Mouse (Mus musculus) small intestine, adult 10 weeks (tissue): Measurements from ENCODE around the gene Abcb5. TPM values are rescaled to one million over a fixed set of nuclear protein-coding genes. Genes with fewer than 3 reads are reported as not detected.

Experiments used
- polyA plus RNA-seq: library from polyadenylated mRNA; stranded (reverse); fragments of 350-450 nt; fragmentation: Illumina TruSeq; extraction: RNeasy Lipid Tissue Mini Kit (QIAGEN cat#74804); gene quantifications from one replicate; pipeline ENCODE4 v1.2.3, GENCODE M21; 2014; ENCODE audit warnings: low replicate concordance

The Abcb5 gene
- polyA plus RNA-seq = not detected

GRCm38 (mm10) chr12:118966321-118966720 is at the start of gene Abcb5:
Abcb5 (minus strand) TSS chr12:118966421.

GRCm38 (mm10) chr12:118846221-118846620 is 120.0 kb downstream of the Abcb5 start, which contains the start of gene Sp8:
Sp8 (plus strand) TSS chr12:118846329.

Other genes with a start within 250 kb of the Abcb5 start
- not detected for gene Sp8, start 120.1 kb downstream of the Abcb5 start, polyA plus RNA-seq